Mouse (Mus musculus) liver, adult 2 months (tissue): ENCODE results near the gene Ttc34.

ENCODE experiments used
- CTCF ChIP-seq: fragments of 200-500 bp; IDR thresholded peaks from 2 replicates; pipeline ENCODE4 v1.5.1; 2011; ENCODE audit warnings: low read depth, low read length, control low read depth
- POLR2A ChIP-seq: fragments of 200-500 bp; IDR thresholded peaks from 2 replicates; pipeline ENCODE4 v1.6.1; 2011; ENCODE audit warnings: low read length, control low read depth; ENCODE audit not compliant: insufficient read depth; ENCODE audit errors: extremely low read depth

DNA sequence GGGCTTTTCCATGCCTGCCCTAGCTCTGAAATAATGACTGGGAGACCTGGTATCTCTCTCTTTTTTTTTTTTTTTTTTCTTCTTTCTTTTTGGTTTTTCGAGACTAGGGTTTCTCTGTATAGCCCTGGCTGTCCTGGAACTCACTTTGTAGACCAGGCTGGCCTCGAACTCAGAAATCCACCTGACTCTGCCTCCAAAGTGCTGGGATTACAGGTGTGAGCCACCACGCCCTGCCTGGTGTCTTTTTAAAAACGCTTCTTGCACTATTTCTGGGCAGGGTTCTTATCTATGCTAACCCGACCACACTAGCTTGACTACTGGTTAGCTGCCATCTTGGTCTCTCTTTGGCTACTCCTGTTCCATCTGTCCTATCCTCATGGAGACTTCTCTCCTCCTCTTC, 71.2 kb downstream of the Ttc34 start:
- no peak for TF ChIP-seq POLR2A
- no peak for TF ChIP-seq CTCF
